Mouse (Mus musculus) CH12.LX (cell line): ENCODE results near the gene Hras. TPM values are rescaled to one million over a fixed set of nuclear protein-coding genes. Genes with fewer than 3 reads are reported as not detected.
A peak's percentile ranks its signal among the peaks of the same experiment; 100 is the strongest.

Experiments used
- DNase-seq: peaks from one replicate; pipeline ENCODE4 v3.0.0-alpha.2; 2013; ENCODE audit errors: extremely low read depth
- H3K27ac ChIP-seq: 2 replicates; pipeline ENCODE4 v1.5.1; 2012; ENCODE audit warnings: low read depth, mild to moderate bottlenecking, control low read depth, moderate library complexity; ENCODE audit not compliant: insufficient read depth
- H3K27me3 ChIP-seq: replicated peaks from 2 replicates; pipeline ENCODE3; 2012; ENCODE audit warnings: inconsistent platforms
- H3K36me3 ChIP-seq, 2 experiments: replicated peaks in 1 of 2; 2 replicates each; pipeline versions ENCODE3 to v1.6.1; 2012; ENCODE audit warnings: inconsistent platforms in 1 of 2, low read length in 1 of 2, mild to moderate bottlenecking in 1 of 2, mixed read lengths in 1 of 2, moderate library complexity in 1 of 2; ENCODE audit not compliant: control insufficient read depth in 1 of 2, insufficient read depth in 1 of 2
- H3K4me1 ChIP-seq, 2 experiments: 2 replicates each; pipeline ENCODE4 v1.6.1; 2012; ENCODE audit warnings: inconsistent platforms in 1 of 2, moderate library complexity in 1 of 2; ENCODE audit not compliant: insufficient read depth in 2 of 2, control insufficient read depth in 1 of 2
- H3K4me2 ChIP-seq: 2 replicates; pipeline ENCODE4 v1.6.1; 2012; ENCODE audit warnings: low read depth, mild to moderate bottlenecking, control low read depth; ENCODE audit not compliant: poor library complexity, insufficient read depth, severe bottlenecking
- H3K4me3 ChIP-seq, 3 experiments: fragments of 150-350 bp in 1 of 3; sonication (generic) in 1 of 3; replicated peaks in 1 of 3; 2 replicates each; pipeline versions ENCODE3 to v1.5.1; 2011 to 2012; ENCODE audit warnings: low read depth in 2 of 3, low read length in 2 of 3, mild to moderate bottlenecking in 2 of 3, moderate library complexity in 2 of 3, control low read depth in 1 of 3, improper control_type of control experiment in 1 of 3, inconsistent platforms in 1 of 3, mixed read lengths in 1 of 3; ENCODE audit not compliant: poor library complexity in 1 of 3
- H3K79me2 ChIP-seq: replicated peaks from 2 replicates; pipeline ENCODE4 v1.6.1; 2012; ENCODE audit warnings: mild to moderate bottlenecking, moderate library complexity; ENCODE audit not compliant: control insufficient read depth, poor library complexity, insufficient read depth, severe bottlenecking; ENCODE audit errors: extremely low read depth
- H3K9ac ChIP-seq: 2 replicates; pipeline ENCODE4 v1.6.1; 2012; ENCODE audit warnings: low read depth, mild to moderate bottlenecking, control low read depth, moderate library complexity; ENCODE audit not compliant: insufficient read depth
- H3K9me3 ChIP-seq: replicated peaks from 2 replicates; pipeline ENCODE3; 2012; ENCODE audit warnings: low read length, inconsistent platforms, mixed read lengths
- CTCF ChIP-seq, 2 experiments: IDR thresholded peaks in 1 of 2; conservative IDR thresholded peaks in 1 of 2; 2 replicates each; pipeline ENCODE4 v1.5.1; 2011 to 2012; ENCODE audit warnings: low read depth in 2 of 2, low read length in 2 of 2, improper control_type of control experiment in 1 of 2, inconsistent platforms in 1 of 2, mild to moderate bottlenecking in 1 of 2, moderate library complexity in 1 of 2
- E2F4 ChIP-seq: IDR thresholded peaks from 2 replicates; pipeline ENCODE4 v1.6.1; 2011; ENCODE audit warnings: low read depth, low read length, improper control_type of control experiment; ENCODE audit not compliant: insufficient replicate concordance
- ELF1 ChIP-seq: IDR thresholded peaks from 2 replicates; pipeline ENCODE4 v1.6.1; 2014; ENCODE audit warnings: low read depth, mild to moderate bottlenecking, inconsistent platforms, low read length, improper control_type of control experiment
- EP300 ChIP-seq: IDR thresholded peaks from 2 replicates; pipeline ENCODE4 v1.6.1; 2011; ENCODE audit warnings: low read length, improper control_type of control experiment
- HCFC1 ChIP-seq: IDR thresholded peaks from 2 replicates; pipeline ENCODE4 v1.6.1; 2012; ENCODE audit warnings: low read depth, mild to moderate bottlenecking, inconsistent platforms, low read length, improper control_type of control experiment
- JUND ChIP-seq: conservative IDR thresholded peaks from 2 replicates; pipeline ENCODE4 v1.6.1; 2011; ENCODE audit warnings: low read depth, low read length, improper control_type of control experiment
- KAT2A ChIP-seq: IDR thresholded peaks from 2 replicates; pipeline ENCODE4 v1.6.1; 2012; ENCODE audit warnings: low read length, improper control_type of control experiment, inconsistent platforms; ENCODE audit not compliant: insufficient replicate concordance
- MEF2A ChIP-seq: IDR thresholded peaks from 2 replicates; pipeline ENCODE4 v1.6.1; 2014; ENCODE audit warnings: low read depth, mild to moderate bottlenecking, inconsistent platforms, low read length, improper control_type of control experiment, borderline replicate concordance
- MYC ChIP-seq: IDR thresholded peaks from 2 replicates; pipeline ENCODE4 v1.6.1; 2011; ENCODE audit warnings: low read depth, mild to moderate bottlenecking, improper control_type of control experiment, low read length
- NRF1 ChIP-seq: IDR thresholded peaks from 2 replicates; pipeline ENCODE4 v1.6.1; 2014; ENCODE audit warnings: low read depth, mild to moderate bottlenecking, inconsistent platforms, low read length, improper control_type of control experiment, moderate library complexity
- PAX5 ChIP-seq: IDR thresholded peaks from 2 replicates; pipeline ENCODE4 v1.6.1; 2012; ENCODE audit warnings: low read length, inconsistent platforms, mixed read lengths
- POLR2A ChIP-seq: IDR thresholded peaks from 2 replicates; pipeline ENCODE4 v1.6.1; 2011; ENCODE audit warnings: low read depth, mild to moderate bottlenecking, improper control_type of control experiment, low read length
- POLR2AphosphoS2 ChIP-seq: IDR thresholded peaks from 2 replicates; pipeline ENCODE4 v1.6.1; 2011; ENCODE audit warnings: low read depth, low read length, improper control_type of control experiment
- RAD21 ChIP-seq: IDR thresholded peaks from 2 replicates; pipeline ENCODE4 v1.6.1; 2011; ENCODE audit warnings: low read depth, mild to moderate bottlenecking, low read length, improper control_type of control experiment, moderate library complexity
- RCOR1 ChIP-seq: conservative IDR thresholded peaks from 2 replicates; pipeline ENCODE4 v1.6.1; 2012; ENCODE audit warnings: low read depth, mild to moderate bottlenecking, inconsistent platforms, low read length, improper control_type of control experiment
- SIN3A ChIP-seq: IDR thresholded peaks from 2 replicates; pipeline ENCODE4 v1.6.1; 2012; ENCODE audit warnings: low read length, improper control_type of control experiment, inconsistent platforms
- SMC3 ChIP-seq: IDR thresholded peaks from 2 replicates; pipeline ENCODE4 v1.6.1; 2011; ENCODE audit warnings: low read depth, low read length, improper control_type of control experiment
- TBP ChIP-seq: conservative IDR thresholded peaks from 2 replicates; pipeline ENCODE4 v1.6.1; 2011; ENCODE audit warnings: low read depth, low read length, improper control_type of control experiment
- USF1 ChIP-seq: IDR thresholded peaks from 2 replicates; pipeline ENCODE4 v1.6.1; 2014; ENCODE audit warnings: low read depth, mild to moderate bottlenecking, inconsistent platforms, low read length, improper control_type of control experiment
- ZKSCAN1 ChIP-seq: IDR thresholded peaks from 2 replicates; pipeline ENCODE4 v1.6.1; 2012; ENCODE audit warnings: low read depth, inconsistent platforms, low read length, improper control_type of control experiment, borderline replicate concordance
- dilution Hi-C: fragments of 300-500 bp; cut with MboI; formaldehyde crosslinking; loops from 2 replicates; pipeline ENCODE4 v1.14.3; 2020; ENCODE audit warnings: low sequenced_read_pairs; ENCODE audit not compliant: extremely low pct_unique_long_range_greater_than_20kb, extremely low pct_ligation_motif_present
- in situ Hi-C: fragments of 300-500 bp; cut with MboI; formaldehyde crosslinking; loops from 3 replicates; pipeline ENCODE4 v1.14.3; 2019; ENCODE audit warnings: low sequenced_read_pairs, low pct_ligation_motif_present, low pct_unique_long_range_greater_than_20kb, mixed read lengths
- polyA plus RNA-seq: library from polyadenylated mRNA; unstranded; fragments of >175 nt; gene quantifications from 2 replicates; pipeline ENCODE4 v1.2.1, GENCODE M21; 2012; ENCODE audit warnings: low read depth; ENCODE audit not compliant: insufficient read length
- total RNA-seq, 2 experiments: library from RNA; depleted of rRNA; stranded (reverse); fragments of 300-350 nt in 1 of 2; fragments of >200 nt in 1 of 2; gene quantifications; 2 replicates each; pipeline ENCODE4 v1.2.3; 2012 to 2014

Hras gene
- total and polyA plus RNA-seq, 3 experiments: 43.6 to 82.0 (median 71.3) TPM

GRCm38 (mm10) chr7:141228279-141229067 is 34.7 kb upstream of the Hras start, which contains the start of gene Phrf1 (continued):
- peak; percentile 88 for TF ChIP-seq POLR2A
- TF ChIP-seq MEF2A: no peak; the same call in 1 of the 2 replicates
- no peak for TF ChIP-seq POLR2AphosphoS2
- TF ChIP-seq PAX5: no peak
- peak; percentile 80 for TF ChIP-seq SMC3
- TF ChIP-seq EP300: no peak
- 0 out of 2 replicates have a peak, but pooled peaks have one; percentile 75 for TF ChIP-seq E2F4
- TF ChIP-seq MYC: no peak; the same call in 1 of the 2 replicates
- TF ChIP-seq NRF1: peak; percentile 43
- no peak for TF ChIP-seq TBP
- TF ChIP-seq KAT2A: peak; percentile 74; the same call in 1 of the 2 replicates
- no peak for TF ChIP-seq JUND
- TF ChIP-seq SIN3A: no peak
- TF ChIP-seq RAD21: peak; percentile 47
- peak; percentile 16; the same call in 1 of the 2 replicates for TF ChIP-seq RCOR1
- peak; percentile 88 for TF ChIP-seq HCFC1
- TF ChIP-seq USF1: no peak
- TF ChIP-seq ZKSCAN1: no peak
- TF ChIP-seq CTCF (conservative IDR thresholded peaks at IDR 0.05 in 1 of 2, IDR thresholded peaks at IDR 0.05 in 1 of 2; ENCODE audit: low read depth in 2 of 2, low read length in 2 of 2): peak; percentile 61 to 90

DNA sequence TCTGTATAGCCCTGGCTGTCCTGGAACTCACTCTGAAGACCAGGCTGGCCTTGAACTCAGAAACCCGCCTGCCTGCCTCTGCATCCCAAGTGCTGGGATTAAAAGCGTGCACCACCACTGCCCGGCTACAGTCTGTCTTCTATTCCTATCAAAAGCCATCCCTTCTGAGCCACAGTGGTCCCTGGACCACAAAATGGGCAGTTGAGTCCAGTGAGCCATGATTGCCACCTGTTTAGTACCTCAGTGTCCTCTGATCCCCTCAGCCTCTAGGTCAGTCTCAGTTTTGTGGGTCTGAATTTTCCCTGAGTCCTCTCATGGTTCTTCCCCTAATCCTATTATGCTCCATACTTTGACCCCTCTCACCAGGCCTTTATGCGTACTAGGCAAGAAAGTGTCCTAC is 34.0 kb upstream of the Hras start:
- Histone ChIP-seq H3K9me3 (peaks cover 7% of the 10 kb centered on the region), H3K27me3 (peaks cover 18% of the 10 kb centered on the region), H3K9ac (no peak overlapping the region), H3K4me1 (peaks cover 5 to 35% of the 10 kb centered on the region in 2 experiments), H3K79me2 (peaks cover 40% of the 10 kb centered on the region), H3K4me3 (no peak overlapping the region), H3K4me2 (no peak overlapping the region), H3K27ac (no peak overlapping the region), H3K36me3 (peaks cover 19 to 26% of the 10 kb centered on the region in 2 experiments)
- dilution Hi-C loops (no loop called here), in situ Hi-C loops (no loop called here)
- DNase-seq: no peak
- TF ChIP-seq ELF1: no peak
- 0 out of 2 replicates have a peak, but pooled peaks have one; percentile 2 for TF ChIP-seq RCOR1
- TF ChIP-seq, all 38 proteins: peak for 1
